Mouse (Mus musculus) ES-E14 (cell line): ENCODE measurements around the gene Rnf39.
A peak's percentile ranks its signal among the peaks of the same experiment; 100 is the strongest.

Experiments
- CHD2 ChIP-seq: IDR thresholded peaks from 2 replicates; pipeline ENCODE4 v1.6.1; 2014; ENCODE audit warnings: mild to moderate bottlenecking, low read depth, low read length, inconsistent platforms
- HCFC1 ChIP-seq: IDR thresholded peaks from 2 replicates; pipeline ENCODE4 v1.6.1; 2012; ENCODE audit warnings: low read length, inconsistent platforms, borderline replicate concordance; ENCODE audit not compliant: insufficient read depth
- ZNF384 ChIP-seq: IDR thresholded peaks from 2 replicates; pipeline ENCODE4 v1.6.1; 2012; ENCODE audit warnings: low read depth, low read length, inconsistent platforms

DNA sequence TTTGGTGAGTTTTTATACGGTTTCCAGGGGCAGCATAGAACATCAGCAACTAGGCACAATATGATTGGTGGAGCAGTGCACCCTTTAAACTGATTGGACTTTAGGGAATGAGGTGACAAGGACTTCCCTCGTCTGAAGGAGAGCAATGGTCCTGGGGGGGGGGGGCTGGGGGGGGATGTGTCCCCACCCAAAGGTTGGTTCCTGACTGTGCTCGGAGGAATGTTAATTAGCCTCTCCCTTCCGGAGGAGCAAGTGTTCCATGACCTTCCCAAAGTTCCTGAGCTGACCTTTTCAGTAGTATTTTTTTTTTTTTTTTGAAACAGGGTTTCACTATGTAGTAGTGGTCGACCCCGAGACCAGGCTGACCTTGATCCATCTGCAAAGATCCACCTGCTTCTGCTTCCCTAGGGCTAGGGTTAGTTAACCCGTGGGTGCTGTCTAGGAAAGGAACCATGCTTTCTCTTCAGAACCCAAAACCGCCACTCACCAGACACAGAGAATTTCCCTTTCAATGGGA, 30.6 kb downstream of the Rnf39 start:
- TF ChIP-seq ZNF384 = peak; percentile 98
- 0 out of 2 replicates have a peak, but pooled peaks have one; percentile 29 for TF ChIP-seq CHD2
- TF ChIP-seq HCFC1 = no peak
